Mouse (Mus musculus) hematopoietic stem cell, adult 5-6 weeks (primary cell): ENCODE results near the gene Tfdp1. TPM values are rescaled to one million over a fixed set of nuclear protein-coding genes. Genes with fewer than 3 reads are reported as not detected.

Experiments used
- ATAC-seq, 2 experiments: fragments of 125-278 bp in 1 of 2; replicated peaks in 1 of 2; 2 replicates each; pipeline ENCODE4 v1.8.0; 2016 to 2017; ENCODE audit warnings: inconsistent platforms in 2 of 2, mild to moderate bottlenecking in 2 of 2, moderate number of reproducible peaks in 2 of 2, low read depth in 1 of 2, moderate TSS enrichment in 1 of 2; ENCODE audit not compliant: low FRiP score in 2 of 2, poor library complexity in 2 of 2, severe bottlenecking in 2 of 2, insufficient read depth in 1 of 2, low TSS enrichment in 1 of 2
- total RNA-seq: library from RNA; stranded (forward); fragments of 172-1452, 232-1000 nt; gene quantifications from 2 replicates; pipeline ENCODE4 v1.2.3, GENCODE M21; 2017

Tfdp1 gene
- total RNA-seq, 1 experiment from 2014 or later: 129 TPM

DNA sequence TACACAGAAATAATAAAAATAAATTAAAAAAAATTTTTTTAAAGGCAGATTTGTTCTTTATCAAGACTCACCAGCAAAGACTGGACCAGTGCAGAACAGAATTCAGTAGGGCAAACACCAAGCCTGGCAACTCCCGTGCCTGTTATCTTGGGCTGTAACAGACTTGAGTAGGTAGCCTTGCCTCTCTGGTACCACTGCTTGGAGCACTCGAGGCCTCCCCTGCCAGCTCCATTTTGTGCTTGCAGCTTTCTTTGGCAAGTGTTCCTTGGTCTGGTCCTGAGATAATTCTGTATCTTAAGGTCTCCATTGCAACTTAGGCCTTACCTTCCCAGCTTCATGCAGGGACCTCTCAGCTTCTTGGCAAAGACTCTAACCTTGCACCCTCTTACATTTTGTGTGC is 3.8 kb downstream of the Tfdp1 start:
- no peak for ATAC-seq

DNA sequence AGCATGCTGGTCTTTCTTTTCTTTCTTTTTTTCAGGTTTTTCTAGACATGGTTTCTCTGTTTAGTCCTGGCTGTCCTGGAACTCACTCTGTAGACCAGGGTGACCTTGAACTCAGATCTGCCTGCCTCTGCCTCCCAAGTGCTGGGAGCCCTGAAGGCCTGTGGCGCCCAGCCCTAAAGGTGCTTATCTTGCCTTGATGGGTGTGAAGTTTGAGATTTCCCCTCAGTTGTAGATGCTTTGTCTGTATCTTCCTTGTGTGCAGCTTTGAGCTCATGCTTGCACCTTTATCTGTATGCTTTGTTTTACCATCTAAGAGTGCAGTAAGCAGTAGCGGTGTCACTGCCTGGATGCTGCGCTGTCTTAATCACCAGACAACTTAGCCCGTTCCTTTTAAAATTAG is 4.6 kb downstream of the Tfdp1 start:
- ATAC-seq: no peak

DNA sequence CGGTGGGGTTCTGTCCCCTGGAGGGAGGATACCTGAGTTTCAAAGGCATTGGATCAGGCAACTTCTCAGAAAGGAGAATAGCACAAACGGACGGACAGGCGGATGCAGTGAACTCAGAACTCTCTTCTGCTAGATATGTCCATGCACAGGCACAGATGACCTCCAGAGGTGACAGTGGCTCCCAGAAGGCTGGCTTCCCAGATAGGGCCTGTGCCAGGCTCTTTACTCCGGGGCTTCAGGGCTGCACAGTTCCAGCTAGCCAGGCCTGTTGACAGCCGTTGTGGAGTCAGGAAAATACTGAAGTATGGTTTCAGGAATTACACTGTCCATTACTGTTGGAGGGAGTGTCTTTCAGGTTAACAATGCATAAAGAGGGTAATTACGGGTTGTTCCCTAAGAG is 11.5 kb downstream of the Tfdp1 start:
- ATAC-seq: no peak

DNA sequence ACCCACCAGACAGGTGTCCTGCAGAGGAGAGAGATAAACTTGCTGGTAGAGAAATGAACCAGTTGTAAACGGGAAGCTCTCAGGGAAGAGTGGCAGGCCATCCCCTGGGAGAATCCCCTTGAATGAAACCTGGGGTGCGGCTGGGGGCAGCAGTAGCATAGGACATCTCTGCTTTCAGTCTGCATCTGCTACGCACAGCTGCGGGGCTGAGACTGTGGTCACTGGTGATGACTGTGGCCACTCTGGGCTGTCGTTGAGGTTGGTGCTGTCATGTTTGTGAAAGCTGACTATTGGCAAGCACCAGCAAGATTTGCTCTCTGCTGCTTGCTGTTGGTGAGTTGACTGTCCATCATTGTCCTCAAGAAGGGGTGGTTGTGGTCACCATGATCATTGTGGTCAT is 13.0 kb downstream of the Tfdp1 start:
- ATAC-seq: no peak

DNA sequence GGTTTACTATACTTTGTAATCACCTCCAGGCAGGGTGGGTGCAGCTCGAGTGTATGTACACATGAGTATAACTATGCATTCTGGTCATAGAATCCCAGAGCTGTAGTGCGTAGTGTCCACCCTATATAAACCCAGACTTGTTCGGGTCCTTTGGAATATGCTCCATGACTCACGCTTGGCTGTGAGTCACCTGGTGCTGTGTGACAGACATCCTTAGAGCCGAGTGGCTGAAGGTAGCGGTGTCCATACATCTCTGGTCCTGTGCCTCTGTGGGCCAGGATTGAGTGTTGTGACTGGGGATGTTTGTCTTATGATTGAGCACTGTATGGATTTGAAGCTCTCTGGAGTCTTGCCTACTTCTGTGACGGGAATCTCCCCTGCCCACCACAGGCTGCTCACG is 14.1 kb downstream of the Tfdp1 start:
- no peak for ATAC-seq

DNA sequence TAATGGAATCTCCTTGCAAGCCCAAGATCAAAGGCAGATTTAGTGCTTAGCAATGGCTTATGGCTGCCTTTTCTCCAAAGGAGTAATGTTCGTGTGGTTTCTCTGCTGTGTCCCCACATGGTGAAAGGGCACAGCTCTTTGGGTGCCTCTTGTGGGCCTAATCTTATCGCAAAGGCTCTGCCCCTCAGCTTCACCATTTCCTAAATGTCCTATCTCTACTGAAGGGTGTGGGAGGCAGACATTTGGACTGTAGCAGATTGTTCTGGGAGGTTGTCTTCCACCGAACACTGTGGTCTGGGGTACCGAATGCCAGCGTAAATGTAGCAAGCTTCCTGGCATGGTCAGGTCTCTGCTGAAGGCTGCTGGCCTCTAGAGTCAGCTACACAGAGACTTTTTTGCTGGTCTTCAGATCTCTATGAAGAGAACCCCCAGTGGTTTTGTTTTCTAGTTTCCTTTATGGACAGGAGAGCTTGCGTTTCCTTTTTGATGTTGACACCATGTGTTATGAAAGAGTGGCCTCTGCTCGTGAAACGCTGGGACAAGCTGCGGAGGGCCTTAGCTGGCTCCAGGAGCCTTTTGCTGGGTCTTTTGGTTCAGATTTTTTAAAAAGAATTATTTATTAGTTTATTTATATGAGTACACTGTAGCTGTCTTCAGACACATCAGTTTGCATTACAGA is 14.7 kb downstream of the Tfdp1 start:
- ATAC-seq: peak in 1 of 2 experiments; percentile 18; a peak in 1 of 4 replicates

DNA sequence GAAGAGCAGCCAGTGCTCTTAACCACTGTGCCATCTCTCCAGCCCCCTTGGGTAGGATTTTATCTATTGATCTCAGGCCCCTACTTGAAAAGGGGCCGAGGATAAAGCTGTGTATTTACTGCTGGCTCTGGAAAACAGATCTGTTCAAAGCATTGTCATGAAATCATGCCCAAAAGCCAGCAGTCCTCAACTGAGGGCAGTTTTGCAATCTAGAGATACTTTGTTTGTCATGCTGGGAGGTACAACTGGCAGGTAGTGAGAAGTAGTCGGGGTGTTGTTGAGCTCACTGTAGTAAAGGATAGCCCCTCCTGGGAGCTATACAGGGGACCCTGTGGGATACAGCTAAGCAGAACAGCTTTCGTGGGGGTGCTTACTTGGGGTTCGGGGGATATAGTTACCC is 15.3 kb downstream of the Tfdp1 start:
- ATAC-seq: no peak

DNA sequence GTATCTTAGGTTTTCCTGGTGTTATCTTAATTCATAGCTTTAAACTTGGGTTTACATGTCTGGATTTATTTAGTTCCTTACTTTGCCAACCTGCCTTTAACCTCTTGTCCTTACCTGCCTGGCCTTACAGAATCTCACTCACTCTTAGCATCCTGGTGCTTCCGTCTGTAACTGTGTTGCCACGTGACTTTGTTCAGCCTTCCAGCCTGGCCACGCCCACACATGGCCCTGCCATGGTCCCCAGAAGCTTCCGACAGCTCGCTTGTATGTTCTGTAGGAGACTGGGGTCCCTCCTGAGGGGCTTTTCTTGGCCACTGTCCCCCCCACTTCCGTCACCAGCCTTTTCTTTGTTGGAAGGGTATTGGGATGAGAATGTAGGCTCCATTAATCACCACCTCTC is 17.7 kb downstream of the Tfdp1 start:
- ATAC-seq: no peak

DNA sequence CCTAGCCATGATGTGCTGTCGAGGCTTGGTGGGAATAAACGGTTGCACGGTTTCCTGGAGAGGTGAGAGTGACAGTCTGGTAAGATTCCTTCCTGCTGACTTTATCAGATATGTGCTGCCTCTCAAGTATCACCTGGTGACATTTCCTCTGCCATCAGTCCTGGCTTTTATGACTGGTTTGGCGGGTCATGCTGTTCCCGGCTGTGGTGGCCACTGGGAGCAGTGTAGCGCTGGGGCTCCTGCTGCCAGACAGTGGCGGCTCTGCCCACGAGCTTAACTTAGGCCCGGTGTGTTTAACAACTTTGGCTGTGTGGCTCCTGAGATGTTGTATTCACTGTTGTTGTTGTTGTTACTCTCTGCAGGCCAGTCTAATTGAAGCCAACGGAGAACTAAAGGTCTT is 18.1 kb downstream of the Tfdp1 start:
- peak in 1 of 2 experiments; percentile 6; a peak in 1 of 4 replicates for ATAC-seq

DNA sequence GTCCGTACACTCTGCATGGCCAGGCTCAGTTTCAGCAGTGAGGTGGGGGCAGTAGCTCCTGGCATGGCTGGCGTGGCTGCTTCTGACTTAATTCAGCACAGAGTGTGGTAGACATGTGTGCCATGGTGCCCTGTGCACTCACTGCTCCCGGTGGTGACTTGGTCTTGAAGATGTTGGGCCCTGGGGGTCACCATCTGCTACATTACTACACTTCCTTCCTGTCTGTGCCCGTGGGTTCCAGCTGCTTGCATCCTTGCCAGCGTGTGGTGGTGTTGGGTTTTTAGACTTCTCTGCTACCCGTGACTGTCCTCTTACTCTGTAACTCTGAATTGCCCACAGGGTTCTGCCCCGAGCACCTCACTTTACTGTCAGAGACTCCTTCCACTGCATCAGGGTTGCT is 21.7 kb downstream of the Tfdp1 start:
- ATAC-seq: peak; percentile 81 to 86

DNA sequence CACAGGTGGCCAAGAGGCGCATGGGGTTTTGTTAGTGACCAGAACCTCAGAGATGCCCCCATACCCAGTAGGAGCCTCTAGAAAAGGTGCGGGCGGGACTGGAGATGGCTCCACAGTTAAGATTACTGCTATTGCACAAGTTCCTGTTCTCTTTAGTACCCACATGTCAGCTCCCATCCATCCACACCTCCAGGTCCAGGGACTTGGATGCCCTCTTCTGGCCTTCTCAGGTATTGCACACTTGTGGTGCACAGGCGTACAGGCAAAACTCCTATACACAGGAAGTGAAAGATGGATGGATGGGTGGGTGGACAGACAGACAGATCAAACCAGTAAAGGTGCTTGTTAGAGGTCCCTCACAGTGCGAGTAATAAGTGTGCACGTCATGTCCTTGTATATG is 23.3 kb downstream of the Tfdp1 start:
- peak in 1 of 2 experiments; percentile 37; a peak in 1 of 4 replicates for ATAC-seq

DNA sequence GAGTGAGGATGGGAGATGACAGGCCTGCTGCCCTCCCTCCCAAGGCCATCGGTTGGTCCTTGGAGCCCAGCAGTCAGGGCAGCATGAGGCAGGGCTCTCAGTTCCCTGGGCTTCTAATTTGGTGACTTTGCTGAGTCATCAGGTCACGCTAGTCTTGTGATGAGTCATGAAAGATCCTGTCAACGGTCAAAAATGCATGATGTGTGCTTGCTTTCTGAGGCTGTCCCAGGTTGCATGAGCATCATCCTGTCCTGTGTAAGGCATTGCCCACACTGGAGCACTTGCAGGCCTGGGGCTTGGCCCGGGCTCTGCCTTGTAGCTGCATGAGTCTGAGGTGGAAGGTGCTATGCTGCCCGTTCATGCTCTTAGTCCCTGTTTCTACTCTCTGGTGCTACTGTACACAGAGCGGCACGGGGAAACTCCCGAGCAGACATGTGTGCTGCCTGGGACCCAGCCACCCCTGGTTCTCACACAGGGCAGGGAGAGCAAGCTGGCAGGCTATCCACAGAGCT is 34.7 kb downstream of the Tfdp1 start:
- no peak; a peak in 1 of 4 replicates for ATAC-seq

DNA sequence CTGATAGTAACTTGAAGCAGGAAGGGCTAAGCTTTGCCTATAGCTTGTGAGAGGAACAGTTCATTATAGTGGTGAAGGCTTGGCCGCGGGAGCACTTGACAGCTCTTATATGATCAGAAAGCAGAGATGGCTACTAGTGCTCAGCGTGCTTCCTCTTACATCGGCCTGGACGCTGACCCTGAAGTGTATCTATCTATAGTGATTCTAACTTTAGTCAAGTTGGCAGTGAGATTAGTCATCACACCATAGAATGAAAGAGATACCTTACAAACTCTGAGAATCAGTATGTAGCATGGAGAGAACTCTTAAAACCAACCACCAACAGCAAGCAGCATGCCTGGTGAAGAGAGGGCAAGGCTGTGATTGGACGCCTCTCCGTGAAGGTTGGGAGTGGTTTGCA is 43.1 kb downstream of the Tfdp1 start:
- ATAC-seq: no peak

DNA sequence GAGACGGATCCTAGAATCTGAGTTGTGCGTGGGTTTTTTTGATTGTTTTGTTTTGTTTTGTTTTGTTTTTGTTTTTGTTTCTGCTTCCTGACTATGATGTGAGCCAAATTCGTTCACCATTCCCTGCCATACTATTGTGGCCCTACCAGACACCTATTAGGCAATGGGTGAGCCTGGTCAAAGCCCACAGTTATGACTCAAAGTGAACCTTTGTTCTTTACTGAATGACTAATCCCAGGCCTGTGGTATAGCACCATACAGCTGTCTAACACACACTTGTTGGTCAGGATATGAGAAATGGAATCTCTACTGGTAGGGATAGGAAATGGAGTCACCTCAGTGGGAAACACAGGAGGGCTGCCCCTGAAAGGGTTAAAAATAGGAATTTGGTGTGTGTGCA is 44.0 kb downstream of the Tfdp1 start:
- ATAC-seq: no peak

DNA sequence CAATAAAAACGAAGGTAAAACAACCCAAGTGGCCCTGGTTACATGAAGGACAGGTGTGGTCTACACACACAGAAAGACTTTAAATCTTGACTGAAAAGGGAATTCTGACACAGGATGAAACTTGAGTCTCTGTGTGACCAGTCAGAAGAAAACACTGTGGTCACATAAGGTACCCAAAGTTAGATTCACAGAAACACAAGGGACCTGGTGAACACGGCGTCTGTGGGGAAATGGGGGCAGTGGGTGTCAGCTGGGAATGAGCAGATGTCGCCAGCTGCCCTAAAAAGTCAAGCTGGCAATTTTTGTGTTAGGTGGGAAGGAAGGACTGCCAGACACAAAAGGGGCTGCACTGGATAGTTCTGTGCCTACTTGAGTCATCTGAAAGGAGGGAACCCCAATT is 44.4 kb downstream of the Tfdp1 start:
- no peak for ATAC-seq

DNA sequence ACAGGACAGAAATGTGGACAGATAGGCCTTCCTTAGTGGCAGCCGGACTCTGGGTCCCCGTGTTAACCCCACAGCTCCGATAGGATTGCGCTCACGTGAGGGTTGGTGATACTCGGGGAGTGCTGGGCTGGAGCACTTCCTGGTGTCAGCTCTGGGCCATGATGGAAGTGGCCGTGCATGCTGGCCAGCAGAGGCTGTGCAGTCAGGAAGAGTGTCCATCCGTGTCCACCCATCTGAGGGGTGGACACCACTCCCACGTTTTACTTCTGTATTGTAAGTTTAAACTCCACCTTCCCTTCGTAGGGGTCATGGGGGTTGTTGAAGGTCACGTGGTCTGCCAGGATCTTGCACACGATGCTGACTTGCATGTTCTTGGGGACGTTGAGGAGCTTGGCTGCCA is 47.8 kb downstream of the Tfdp1 start:
- no peak for ATAC-seq

DNA sequence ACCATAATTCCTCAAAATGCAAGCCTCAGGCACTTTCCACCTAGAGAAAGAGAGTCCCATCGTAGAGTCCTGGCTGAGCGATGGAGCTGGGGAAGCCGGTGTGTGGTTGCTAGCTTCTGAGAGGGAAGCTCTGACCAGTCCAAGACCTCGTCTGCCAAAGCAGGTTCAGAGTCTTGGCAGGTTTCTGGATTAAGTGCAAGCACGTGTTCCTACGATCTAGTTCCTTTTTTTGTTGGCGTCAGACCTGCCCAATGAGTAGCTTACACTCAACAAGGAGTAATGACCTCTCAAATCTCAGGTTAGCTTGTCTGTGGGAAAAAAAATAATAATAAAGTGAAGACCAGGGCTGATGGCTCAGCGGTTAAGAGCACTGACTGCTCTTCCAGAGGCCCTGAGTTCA is 49.2 kb downstream of the Tfdp1 start:
- ATAC-seq: peak; percentile 75 to 78

DNA sequence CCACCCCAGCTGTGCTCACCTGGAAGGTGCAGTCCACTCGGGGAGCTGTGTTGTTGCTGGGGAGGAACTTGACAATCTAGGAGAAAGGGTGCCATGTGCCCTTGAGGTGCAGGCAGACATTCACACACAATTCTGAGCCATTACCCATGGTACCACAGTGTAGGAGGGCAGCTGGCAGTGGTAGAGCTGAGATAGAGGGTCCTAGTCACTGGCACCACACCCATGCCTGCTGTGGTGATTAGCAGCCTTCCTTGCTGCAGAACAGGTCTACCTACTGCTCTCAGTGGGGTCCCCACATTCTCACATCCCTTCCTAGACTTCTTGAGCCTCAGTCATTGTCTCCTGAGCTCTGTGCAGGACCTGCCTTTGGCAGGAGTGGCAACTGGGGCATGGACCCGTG is 50.2 kb downstream of the Tfdp1 start:
- no peak for ATAC-seq

DNA sequence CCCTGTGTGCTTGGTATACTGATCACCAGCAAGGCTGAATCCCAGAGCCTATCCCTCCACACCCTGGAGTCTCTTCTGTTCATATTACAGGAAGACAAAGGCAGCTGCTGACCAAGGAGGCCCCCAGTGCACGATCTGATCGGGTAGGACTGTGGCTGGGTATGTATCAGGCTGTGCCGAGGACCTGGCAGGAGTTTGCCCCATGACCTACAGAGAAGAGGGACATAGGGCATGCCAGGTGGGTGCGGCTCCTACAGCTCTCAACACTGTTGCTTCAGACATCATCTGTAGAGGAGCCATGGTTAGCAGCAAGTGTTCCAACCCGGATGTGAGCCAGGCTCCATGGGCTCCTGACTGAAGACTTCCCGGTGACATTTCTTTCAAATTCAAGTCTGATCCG is 55.3 kb downstream of the Tfdp1 start:
- ATAC-seq: no peak
